Mouse (Mus musculus) heart, postnatal 14 days (tissue): ENCODE data around the gene Usp19. TPM values are rescaled to one million over a fixed set of nuclear protein-coding genes. Genes with fewer than 3 reads are reported as not detected.

Experiments
- DNase-seq, 2 experiments: peaks; one replicate each; pipeline ENCODE4 v3.0.0; 2021 to 2022
- intact Hi-C: fragments of 180-260 bp; cut with DNase I; formaldehyde crosslinking; loops from one replicate; pipeline ENCODE4 v1.15.1; 2025
- total RNA-seq, 2 experiments: library from RNA; stranded (reverse); gene quantifications; 2 replicates each; pipeline ENCODE4 v1.2.3; 2021

Gene Usp19
- total RNA-seq, 2 experiments from 2014 or later: 101 to 108 TPM

DNA sequence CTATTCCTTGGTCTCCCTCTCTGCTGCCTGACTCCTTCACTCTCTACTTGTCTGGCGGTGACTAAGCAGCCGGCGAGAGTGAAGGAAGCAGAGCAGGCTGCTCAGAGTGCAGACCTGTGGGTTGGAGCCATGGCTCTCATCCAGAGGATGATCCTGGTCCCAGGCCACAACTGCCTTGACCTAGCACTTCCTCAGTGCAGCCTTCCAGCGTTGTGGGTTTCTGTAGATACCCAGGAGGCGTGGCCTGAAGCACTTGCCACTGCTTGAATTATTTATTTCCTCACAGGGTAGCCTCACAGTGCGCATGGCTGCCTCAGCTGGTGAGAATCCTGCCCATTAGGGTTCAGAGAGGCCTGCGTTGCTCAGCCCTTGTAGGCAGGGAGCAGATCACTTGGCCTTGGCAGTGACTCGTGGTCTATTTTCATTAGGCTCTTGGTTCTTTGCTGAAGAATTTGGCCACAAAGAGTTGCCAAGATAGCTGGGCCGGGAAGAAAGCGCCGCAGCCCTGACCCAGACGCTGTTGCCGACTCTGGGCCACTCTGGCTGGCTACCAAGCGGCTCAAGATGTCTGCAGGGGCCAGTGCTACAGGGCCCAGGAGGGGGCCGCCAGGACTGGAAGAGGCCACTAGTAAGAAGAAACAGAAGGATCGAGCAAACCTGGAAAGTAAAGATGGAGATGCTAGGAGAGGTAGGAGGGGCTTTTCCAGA lies 1.8 kb downstream of the Usp19 start:
- intact Hi-C loops: no loop called here
- DNase-seq: peak in 1 of 2 experiments; percentile 40

- DNase-seq: no peak
- intact Hi-C loops: no loop called here
These were observed 2.8 kb downstream of the Usp19 start for GRCm38 (mm10) chr9:108493246-108493645.

- DNase-seq: no peak
- intact Hi-C loops: no loop called here
These were observed 3.9 kb downstream of the Usp19 start for GRCm38 (mm10) chr9:108494146-108494825.

- intact Hi-C loops: no loop called here
These were observed 4.5 kb downstream of the Usp19 start for GRCm38 (mm10) chr9:108494905-108495304.

GRCm38 (mm10) chr9:108499231-108499630 lies 8.8 kb downstream of the Usp19 start:
- intact Hi-C loops: no loop called here
- DNase-seq: no peak

More at GRCm38 (mm10) chr9:108494905-108495304, 4.5 kb downstream of the Usp19 start:
- DNase-seq: no peak

- no peak for DNase-seq
- intact Hi-C loops: no loop called here
These were observed 9.5 kb downstream of the Usp19 start for GRCm38 (mm10) chr9:108499943-108500342.

DNA sequence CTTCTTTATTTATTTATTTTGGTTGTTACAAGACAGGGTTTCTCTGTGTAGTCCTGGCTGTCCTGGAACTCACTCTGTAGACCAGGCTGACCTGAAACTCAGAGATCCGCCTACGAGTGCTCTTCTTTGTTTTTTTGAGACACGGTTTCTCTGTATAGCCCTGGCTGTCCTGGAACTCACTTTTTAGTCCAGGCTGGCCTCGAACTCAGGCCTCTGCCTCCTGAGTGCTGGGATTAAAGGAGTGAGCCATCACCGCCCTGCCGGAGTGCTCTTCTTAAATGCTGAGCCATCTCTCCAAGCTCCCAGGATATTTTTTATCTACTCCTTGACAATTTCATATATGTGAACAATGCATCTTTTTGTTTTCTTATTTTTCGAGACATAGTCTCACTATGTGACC lies 16.5 kb downstream of the Usp19 start:
- intact Hi-C loops: loop anchor here (2.0 kb wide), 1 partner anchor 16 kb away; the partner anchor contains the start of gene Usp19
- DNase-seq: no peak

DNA sequence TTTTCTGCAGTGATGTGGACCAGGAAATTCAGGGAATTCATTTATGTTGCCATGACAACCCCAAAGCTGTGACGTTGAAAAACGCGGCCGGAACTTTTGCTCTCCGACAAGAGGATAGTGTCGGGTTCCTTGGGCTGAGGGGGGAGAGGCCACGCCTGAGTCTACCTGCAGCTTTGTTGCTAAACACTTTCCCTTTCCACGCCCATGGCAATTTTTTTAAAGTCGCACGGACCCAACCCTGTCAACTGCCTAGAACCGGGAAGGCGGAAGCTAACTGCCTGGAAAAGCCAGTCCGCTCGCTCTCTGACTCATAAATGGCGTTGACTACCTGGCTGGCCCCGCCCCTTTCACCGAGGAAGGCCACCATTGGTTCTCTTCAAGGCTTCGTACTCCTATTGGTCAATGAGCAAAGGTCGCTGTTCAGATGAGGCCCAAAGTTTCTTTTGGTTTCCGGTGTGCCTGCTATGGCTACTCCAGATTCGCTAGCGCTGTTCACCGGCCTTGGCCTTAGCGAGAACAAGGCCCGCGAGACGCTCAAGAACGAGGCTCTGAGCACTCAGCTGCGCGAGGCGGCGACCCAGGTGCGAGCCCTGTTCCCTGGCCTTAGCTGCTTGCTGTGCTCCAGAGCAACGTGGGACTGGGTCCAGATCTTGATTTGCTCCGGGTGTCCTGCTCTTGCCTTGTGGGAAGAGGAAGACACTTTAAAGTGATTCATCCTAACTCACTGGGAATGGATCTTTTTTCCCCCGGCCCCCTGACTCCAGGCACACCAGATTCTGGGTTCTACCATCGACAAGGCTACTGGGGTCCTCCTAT lies 17.4 kb downstream of the Usp19 start, which contains the start of gene Qars:
Qars (plus strand) TSS at position 88 of the 816 bp plus-strand sequence.
- intact Hi-C loops: loop anchor here (2.0 kb wide), 1 partner anchor 17 kb away; the partner anchor contains the start of gene Usp19

GRCm38 (mm10) chr9:108508776-108509175 lies 18.4 kb downstream of the Usp19 start:
- intact Hi-C loops: no loop called here
- no peak for DNase-seq

More for the DNA sequence above, 17.4 kb downstream of the Usp19 start, which contains the start of gene Qars:
- DNase-seq: peak; percentile 90 to 92

DNA sequence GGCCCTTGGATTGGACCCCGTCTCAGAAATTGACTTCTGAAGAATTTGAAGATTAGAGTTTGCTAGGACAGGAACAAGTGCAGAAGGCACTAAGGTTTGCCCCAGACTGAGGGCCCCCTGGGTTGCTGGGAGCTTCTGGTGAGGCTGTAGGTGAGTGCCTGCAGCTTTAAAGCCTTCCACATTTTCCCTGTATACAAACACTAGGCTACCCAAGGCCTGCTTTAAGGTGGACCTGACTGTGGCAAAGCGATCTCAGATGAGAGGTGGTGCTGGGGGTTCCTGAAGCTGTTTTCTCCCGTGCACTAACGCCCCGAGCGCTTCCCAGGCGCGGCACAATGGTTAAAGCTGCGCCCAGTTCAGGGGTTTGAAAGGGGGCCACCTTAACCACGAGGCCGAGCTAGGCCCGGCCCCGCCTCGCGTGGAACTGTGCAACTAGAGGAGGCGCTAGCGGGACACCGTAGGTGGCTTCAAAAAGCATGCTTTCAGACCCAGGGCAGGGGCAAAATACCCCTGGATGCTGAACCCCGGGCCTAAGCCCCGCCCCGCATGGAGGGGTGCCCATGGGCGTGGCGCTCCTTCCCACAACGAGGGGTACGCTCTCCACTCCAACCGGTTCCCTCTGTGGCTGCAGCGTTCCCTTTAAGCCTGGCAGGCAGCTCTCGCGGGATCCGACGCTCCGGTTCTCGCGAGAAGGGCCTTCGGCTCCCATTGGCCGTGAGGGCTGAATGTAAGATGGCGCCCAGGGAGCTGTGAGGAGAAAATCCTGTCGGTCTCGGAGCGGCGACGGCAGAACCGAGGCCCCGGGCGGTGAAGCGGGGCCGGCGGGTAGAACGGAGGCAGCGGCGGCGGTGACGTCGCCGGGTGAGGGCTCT lies 26.2 kb downstream of the Usp19 start, which contains the start of gene Qrich1:
Qrich1 (plus strand) TSS at position 427 of the 872 bp plus-strand sequence.
- DNase-seq: peak; percentile 94
- intact Hi-C loops: loop anchor here (5.0 kb wide), 1 partner anchor 51 kb away; the partner anchor contains the start of genes Dalrd3 and Ndufaf3

GRCm38 (mm10) chr9:108517253-108517930 lies 27.0 kb downstream of the Usp19 start:
- DNase-seq: peak; percentile 86 to 87
- intact Hi-C loops: loop anchor here (5.0 kb wide), 1 partner anchor 50 kb away; the partner anchor contains the start of genes Dalrd3 and Ndufaf3

- no peak for DNase-seq
These were observed 27.5 kb downstream of the Usp19 start for GRCm38 (mm10) chr9:108517931-108518332.

DNA sequence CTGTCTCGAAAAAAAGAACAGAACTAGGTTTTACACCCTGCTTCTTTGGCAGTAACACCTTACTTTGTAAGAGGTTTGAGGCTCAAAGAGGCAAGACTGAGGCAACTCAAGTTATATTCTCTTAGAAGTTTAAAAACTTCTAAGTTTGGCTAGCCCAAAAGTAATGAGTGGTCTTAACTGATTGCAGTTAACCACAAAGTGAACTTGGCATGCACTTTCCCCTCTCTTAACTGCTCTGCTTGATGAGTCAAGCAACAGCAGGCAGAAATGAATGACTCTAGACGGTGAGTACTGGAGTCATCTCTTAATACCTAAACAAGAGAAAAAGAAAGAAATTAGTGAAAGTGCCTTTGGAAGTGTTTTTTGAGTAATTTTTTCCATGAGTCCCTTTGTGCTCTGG lies 31.2 kb downstream of the Usp19 start:
- DNase-seq: no peak
- intact Hi-C loops: loop anchor here (5.0 kb wide), 1 partner anchor 36 kb away; no protein-coding TSS in a partner anchor

More at GRCm38 (mm10) chr9:108517931-108518332, 27.5 kb downstream of the Usp19 start:
- intact Hi-C loops: loop anchor here (5.0 kb wide), 1 partner anchor 49 kb away; the partner anchor contains the start of genes Dalrd3 and Ndufaf3

GRCm38 (mm10) chr9:108523341-108523740 lies 32.9 kb downstream of the Usp19 start:
- intact Hi-C loops: loop anchor here (5.0 kb wide), 1 partner anchor 34 kb away; no protein-coding TSS in a partner anchor
- DNase-seq: no peak

GRCm38 (mm10) chr9:108525400-108525799 lies 35.0 kb downstream of the Usp19 start:
- no peak for DNase-seq
- intact Hi-C loops: no loop called here

DNA sequence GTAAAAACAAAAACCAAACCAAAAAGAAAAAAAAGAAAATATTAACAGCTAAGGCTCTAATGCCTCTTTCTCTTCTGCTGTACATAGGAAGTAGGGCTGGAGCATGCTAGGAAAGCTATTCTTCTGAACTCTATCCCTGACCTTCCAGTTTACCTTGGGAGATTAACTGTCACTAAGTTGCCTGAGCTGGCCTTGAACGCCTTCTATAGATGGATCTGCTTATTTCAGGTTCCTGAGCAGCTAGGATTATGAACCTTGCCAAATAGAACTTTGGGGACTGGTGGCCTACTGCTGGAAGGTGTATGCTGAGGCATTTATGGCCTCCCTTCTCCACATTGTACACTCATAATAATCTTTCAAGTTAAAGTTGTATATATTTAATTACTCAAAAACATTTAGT lies 40.6 kb downstream of the Usp19 start:
- no peak for DNase-seq
- intact Hi-C loops: no loop called here

GRCm38 (mm10) chr9:108531496-108531895 lies 41.1 kb downstream of the Usp19 start:
- no peak for DNase-seq
- intact Hi-C loops: no loop called here

DNA sequence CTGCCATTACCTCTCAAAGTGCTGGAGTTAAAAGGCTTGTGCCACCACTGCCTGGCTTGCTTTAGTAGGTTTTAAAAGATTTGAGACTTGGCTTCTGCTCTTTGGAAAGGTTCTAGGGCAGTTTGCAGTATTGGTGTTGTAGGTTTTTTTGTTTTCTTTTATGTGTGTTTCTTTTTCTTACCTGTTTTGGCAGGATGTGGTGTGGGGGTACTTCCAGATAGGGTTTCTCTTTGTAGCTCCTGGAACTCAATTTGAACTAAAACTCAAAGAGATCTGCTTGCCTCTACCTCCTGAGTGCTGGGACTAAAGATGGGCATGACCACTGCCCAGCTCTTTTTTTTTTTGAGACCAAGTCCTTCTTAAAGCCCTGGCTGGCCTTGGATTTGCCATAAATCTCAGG lies 50.4 kb downstream of the Usp19 start:
- no peak for DNase-seq
- intact Hi-C loops: no loop called here

GRCm38 (mm10) chr9:108545986-108546385 lies 55.6 kb downstream of the Usp19 start:
- no peak for DNase-seq
- intact Hi-C loops: no loop called here
